Mouse (Mus musculus) CH12.LX (cell line): ENCODE results near the gene Tmem60.

Experiments
- CHD1 ChIP-seq: IDR thresholded peaks from 2 replicates; pipeline ENCODE4 v1.6.1; 2012; ENCODE audit warnings: low read depth, low read length, improper control_type of control experiment, inconsistent platforms
- CHD2 ChIP-seq: IDR thresholded peaks from 2 replicates; pipeline ENCODE4 v1.6.1; 2011; ENCODE audit warnings: low read length, improper control_type of control experiment
- CTCF ChIP-seq, 2 experiments: IDR thresholded peaks in 1 of 2; conservative IDR thresholded peaks in 1 of 2; 2 replicates each; pipeline ENCODE4 v1.5.1; 2011 to 2012; ENCODE audit warnings: low read depth in 2 of 2, low read length in 2 of 2, improper control_type of control experiment in 1 of 2, inconsistent platforms in 1 of 2, mild to moderate bottlenecking in 1 of 2, moderate library complexity in 1 of 2
- EP300 ChIP-seq: IDR thresholded peaks from 2 replicates; pipeline ENCODE4 v1.6.1; 2011; ENCODE audit warnings: low read length, improper control_type of control experiment
- GABPA ChIP-seq: IDR thresholded peaks from 2 replicates; pipeline ENCODE4 v1.6.1; 2012; ENCODE audit warnings: low read depth, low read length, improper control_type of control experiment, inconsistent platforms; ENCODE audit not compliant: insufficient replicate concordance
- KAT2A ChIP-seq: IDR thresholded peaks from 2 replicates; pipeline ENCODE4 v1.6.1; 2012; ENCODE audit warnings: low read length, improper control_type of control experiment, inconsistent platforms; ENCODE audit not compliant: insufficient replicate concordance
- NELFE ChIP-seq: IDR thresholded peaks from 2 replicates; pipeline ENCODE4 v1.6.1; 2011; ENCODE audit warnings: low read depth, low read length, improper control_type of control experiment
- NRF1 ChIP-seq: IDR thresholded peaks from 2 replicates; pipeline ENCODE4 v1.6.1; 2014; ENCODE audit warnings: low read depth, mild to moderate bottlenecking, inconsistent platforms, low read length, improper control_type of control experiment, moderate library complexity
- POLR2A ChIP-seq: IDR thresholded peaks from 2 replicates; pipeline ENCODE4 v1.6.1; 2011; ENCODE audit warnings: low read depth, mild to moderate bottlenecking, improper control_type of control experiment, low read length
- POLR2AphosphoS2 ChIP-seq: IDR thresholded peaks from 2 replicates; pipeline ENCODE4 v1.6.1; 2011; ENCODE audit warnings: low read depth, low read length, improper control_type of control experiment
- RCOR1 ChIP-seq: conservative IDR thresholded peaks from 2 replicates; pipeline ENCODE4 v1.6.1; 2012; ENCODE audit warnings: low read depth, mild to moderate bottlenecking, inconsistent platforms, low read length, improper control_type of control experiment
- TBP ChIP-seq: conservative IDR thresholded peaks from 2 replicates; pipeline ENCODE4 v1.6.1; 2011; ENCODE audit warnings: low read depth, low read length, improper control_type of control experiment
- ZC3H11A ChIP-seq: IDR thresholded peaks from 2 replicates; pipeline ENCODE4 v1.6.1; 2012; ENCODE audit warnings: low read depth, mild to moderate bottlenecking, inconsistent platforms, low read length, improper control_type of control experiment

- TF ChIP-seq RCOR1 (no peak), CHD1 (no peak), TBP (no peak), CHD2 (no peak), EP300 (peak; percentile 42; the same call in 1 of the 2 replicates), KAT2A (no peak), POLR2AphosphoS2 (no peak), ZC3H11A (no peak), NRF1 (no peak), NELFE (no peak), POLR2A (no peak), CTCF (conservative IDR thresholded peaks at IDR 0.05 in 1 of 2, IDR thresholded peaks at IDR 0.05 in 1 of 2; ENCODE audit: low read depth in 2 of 2, low read length in 2 of 2) (no peak), GABPA (no peak)
Measured at GRCm38 (mm10) chr5:20929669-20930151, 47.7 kb downstream of the Tmem60 start.
